Mouse (Mus musculus) gastrocnemius, postnatal 10 days (tissue): ENCODE data around the gene S1pr3. TPM values are rescaled to one million over a fixed set of nuclear protein-coding genes. Genes with fewer than 3 reads are reported as not detected.

Experiments
- DNase-seq: peaks from one replicate; pipeline ENCODE4 v3.0.0; 2021; ENCODE audit warnings: mixed read lengths
- long read RNA-seq, 2 experiments: library from polyadenylated mRNA; stranded (forward); transcript quantifications; one replicate each; pipeline ENCODE4 v2.0.0; 2021
- total RNA-seq, 2 experiments: library from RNA; stranded (reverse); gene quantifications; 2 replicates each; pipeline ENCODE4 v1.2.3; 2021

The S1pr3 gene
- 10 to 100 TPM; 14.6 to 21.7 TPM for total RNA-seq
- long read RNA-seq, experiment 1, full-length matches to known transcripts: 42 of 52 reads
- long read RNA-seq, experiment 1, partial matches to known transcripts: 0 of 52 reads
- long read RNA-seq, experiment 1, other reads (novel, unspliced or antisense): 10 of 52 reads
- long read RNA-seq, experiment 2, full-length matches to known transcripts: 40 of 46 reads
- long read RNA-seq, experiment 2, partial matches to known transcripts: 0 of 46 reads
- long read RNA-seq, experiment 2, other reads (novel, unspliced or antisense): 6 of 46 reads

DNA sequence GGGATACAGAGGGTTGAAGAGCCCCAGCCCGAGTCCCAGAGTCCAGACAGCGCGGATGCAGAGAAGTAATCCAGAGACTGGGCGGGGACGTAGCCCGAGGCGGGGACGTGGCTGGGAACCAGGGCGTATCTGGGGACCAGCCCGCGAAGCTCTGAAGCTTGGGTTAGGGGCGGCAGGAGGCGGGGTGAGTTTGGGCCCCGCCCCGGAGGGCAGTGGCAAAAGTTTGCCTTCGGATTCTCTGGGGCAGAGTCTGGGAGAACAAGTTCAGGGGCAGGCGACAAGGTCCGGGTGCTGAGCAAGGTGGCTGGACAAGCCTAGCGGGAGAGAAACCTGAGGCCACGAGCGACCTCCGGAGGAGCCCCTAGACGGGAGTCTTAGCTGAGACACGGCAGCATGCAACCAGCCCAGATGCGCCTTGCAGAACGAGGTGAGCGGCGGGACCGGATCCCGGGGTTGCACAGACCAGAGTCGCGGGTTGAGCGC is at the start of gene S1pr3:
Gene S1pr3, plus strand, starts transcription at position 121 of the 483 bp plus-strand sequence.
- peak; percentile 61 for DNase-seq

- DNase-seq: no peak
Observed at GRCm38 (mm10) chr13:51360441-51360962, 47.9 kb upstream of the S1pr3 start.

GRCm38 (mm10) chr13:51363390-51363789 is 45.0 kb upstream of the S1pr3 start:
- DNase-seq: no peak

DNA sequence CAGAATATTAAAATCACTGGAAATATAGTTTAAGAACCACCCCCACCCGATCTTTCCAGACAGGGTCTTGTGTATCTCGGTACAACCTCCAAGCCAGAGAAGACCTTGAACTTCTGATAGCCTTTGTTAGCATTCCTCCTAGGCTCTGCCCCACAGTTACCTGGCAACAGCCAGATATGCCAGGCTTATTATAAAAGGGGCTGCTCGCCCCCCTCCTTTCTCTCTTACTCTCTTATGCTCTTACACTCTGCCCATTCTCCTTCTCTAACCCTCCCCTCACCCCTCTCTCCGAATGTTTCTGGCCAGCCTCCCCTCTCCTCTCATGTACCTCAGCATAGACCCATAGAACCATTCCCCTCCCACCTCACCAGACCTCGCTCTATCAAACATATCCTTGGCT is 44.5 kb upstream of the S1pr3 start:
- no peak for DNase-seq

GRCm38 (mm10) chr13:51365191-51365590 is 43.2 kb upstream of the S1pr3 start:
- DNase-seq: no peak

DNA sequence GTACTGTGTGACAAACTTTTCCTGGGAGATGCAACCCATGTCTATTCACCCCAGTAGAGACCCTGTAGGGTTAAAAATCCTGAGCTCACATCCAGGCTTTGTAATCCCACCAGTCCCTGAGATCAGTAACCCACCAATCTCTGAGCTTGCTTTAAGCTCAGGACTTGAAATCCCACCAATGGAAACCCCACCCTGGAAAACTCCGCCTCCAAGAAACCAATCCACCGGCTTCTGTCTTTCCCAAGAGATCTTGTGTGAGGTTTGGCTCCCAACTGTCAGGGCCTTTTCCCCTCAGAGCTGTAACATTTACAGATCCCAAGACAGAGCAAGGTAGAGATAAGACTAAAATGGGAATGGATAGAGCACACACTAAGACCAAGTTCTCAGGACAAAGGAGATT is 40.1 kb upstream of the S1pr3 start:
- no peak for DNase-seq

DNA sequence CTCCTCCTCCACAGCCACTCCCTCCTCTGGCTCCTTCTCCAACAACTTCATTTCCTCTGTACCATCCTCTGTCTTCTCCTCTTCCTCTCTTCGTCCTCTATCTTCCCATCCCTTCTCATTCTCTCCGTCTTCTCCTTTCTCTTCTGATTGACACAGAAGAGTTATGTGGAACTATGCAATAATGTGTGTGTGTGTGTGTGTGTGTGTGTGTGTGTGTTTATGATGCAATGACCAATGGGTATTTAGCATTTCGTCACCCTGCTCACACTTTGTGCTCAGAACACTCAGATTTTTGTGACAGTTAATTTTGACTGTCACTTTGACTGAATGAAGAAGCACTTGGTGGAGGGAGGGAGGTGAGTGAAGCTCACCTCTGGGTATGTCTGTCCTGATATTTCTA is 39.1 kb upstream of the S1pr3 start:
- no peak for DNase-seq

- no peak for DNase-seq
Observed at GRCm38 (mm10) chr13:51373086-51373485, 35.4 kb upstream of the S1pr3 start.

DNA sequence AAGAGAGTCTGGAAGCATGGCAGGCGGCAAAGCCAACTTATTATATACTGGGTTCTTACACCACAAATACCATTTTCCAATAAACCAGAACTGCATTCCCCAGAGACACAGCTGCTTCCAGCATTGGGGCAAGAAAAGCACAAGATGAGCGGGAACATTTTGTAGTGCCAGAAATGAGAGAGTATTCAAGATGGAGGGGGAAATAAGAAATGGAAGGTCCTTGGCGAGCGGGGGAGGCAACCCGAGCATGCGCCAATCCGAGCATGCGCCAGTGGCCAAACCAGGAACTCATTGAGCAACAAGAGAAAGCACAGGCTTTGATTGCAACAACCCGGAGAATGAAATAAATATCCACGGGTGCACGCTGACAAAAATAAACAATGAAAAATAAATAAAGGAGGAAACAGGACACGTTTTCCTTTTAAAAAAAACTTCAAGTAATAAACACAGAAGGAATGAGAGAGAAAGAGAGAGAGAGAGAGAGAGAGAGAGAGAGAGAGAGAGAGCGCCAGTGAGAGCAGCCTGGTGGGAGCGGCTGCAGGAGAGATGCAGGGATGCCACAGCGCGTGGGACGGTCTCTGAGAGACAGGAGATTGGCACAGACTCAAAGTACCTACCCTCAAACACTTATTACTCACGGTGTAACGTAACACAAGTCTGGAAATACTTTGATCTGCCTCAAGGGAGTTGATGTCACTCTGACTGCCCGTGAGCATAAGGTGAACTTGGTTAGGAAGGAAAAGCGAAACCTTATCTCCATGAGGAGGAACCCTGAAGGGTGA is 34.2 kb upstream of the S1pr3 start:
- no peak for DNase-seq

GRCm38 (mm10) chr13:51378126-51378525 is 30.3 kb upstream of the S1pr3 start:
- no peak for DNase-seq

DNA sequence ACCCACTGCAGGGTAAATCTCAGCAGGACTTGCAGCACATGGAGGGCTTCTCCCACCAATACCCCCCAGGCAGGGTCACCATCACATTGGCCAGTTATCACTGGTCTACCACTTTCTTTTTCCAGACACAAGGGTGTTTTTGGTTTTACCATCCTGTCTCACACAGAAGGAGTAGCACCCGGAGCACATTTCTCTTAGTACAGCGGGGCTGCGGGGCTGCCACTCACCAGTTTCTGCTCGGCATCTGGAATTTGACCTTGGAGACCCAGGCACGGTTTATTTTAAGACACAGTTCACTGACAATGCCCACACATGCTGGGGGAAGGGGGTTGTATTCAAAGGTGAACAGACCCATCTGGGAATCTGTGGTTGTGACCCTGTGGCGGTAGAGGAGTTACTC is 28.8 kb upstream of the S1pr3 start:
- no peak for DNase-seq

GRCm38 (mm10) chr13:51381498-51381897 is 26.9 kb upstream of the S1pr3 start:
- no peak for DNase-seq

GRCm38 (mm10) chr13:51384899-51385298 is 23.5 kb upstream of the S1pr3 start:
- DNase-seq: no peak

DNA sequence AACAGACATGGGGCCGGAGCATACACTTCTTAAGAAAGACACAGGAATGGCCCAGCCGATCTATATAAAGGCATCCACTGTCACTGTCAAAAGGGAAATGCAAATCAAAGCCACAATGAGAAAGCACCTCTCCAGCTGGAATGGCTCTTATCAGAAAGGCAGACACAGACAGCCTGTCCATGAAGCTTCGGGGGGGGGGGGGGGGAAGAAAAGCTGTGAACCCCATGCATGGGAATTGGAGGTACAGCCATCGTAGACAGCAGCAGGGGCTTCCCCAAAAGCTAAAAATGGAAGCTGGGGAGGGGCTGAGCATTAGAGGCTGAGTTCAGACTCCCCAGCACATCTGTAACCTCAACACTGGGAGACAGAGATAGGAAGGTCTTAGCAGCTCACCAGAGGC is 20.5 kb upstream of the S1pr3 start:
- DNase-seq: no peak

DNA sequence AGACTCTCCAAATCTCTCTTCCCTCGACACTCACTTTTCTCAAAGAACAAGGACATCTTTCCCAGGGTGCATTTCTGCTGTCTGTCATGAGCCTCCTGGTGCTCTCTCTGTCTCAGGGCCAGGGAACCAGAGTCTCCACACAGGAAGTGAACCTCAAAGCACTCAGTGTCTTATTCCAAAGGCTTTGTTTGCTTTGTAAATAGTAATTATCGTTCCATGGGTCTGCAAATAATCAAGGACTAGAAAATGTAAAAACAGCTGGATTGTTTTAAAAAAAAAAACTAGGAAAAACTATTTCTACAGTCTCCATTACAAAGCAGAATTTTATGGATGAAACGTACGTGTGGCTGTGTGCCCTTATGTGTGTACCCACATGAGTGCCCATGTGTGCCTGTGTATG is 18.0 kb upstream of the S1pr3 start:
- no peak for DNase-seq

- no peak for DNase-seq
Observed at GRCm38 (mm10) chr13:51391359-51391916, 17.0 kb upstream of the S1pr3 start.

GRCm38 (mm10) chr13:51392256-51392655 is 16.2 kb upstream of the S1pr3 start:
- no peak for DNase-seq

DNA sequence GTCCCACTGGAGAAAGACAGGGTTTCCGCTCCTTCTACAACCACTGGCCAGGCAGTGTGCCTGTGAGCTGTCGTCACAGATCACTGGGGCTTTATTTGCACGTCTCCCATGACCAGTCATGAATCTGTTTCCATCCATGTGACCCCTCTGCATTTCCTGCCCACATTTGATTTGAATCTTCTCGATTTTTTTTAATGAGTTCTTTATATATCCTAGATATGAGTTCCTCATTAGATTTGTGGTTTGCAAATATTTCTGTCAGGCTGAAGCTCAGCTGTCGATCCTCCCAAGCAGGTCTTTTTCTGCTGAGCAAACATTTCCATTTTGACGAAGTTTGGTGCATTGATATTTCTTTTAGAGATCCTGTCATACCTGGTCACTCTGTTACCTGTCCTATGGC is 10.6 kb upstream of the S1pr3 start:
- no peak for DNase-seq

GRCm38 (mm10) chr13:51399562-51399961 is 8.9 kb upstream of the S1pr3 start:
- no peak for DNase-seq

- no peak for DNase-seq
Observed at GRCm38 (mm10) chr13:51400186-51400719, 8.2 kb upstream of the S1pr3 start.

- DNase-seq: no peak
Observed at GRCm38 (mm10) chr13:51400736-51401501, 7.5 kb upstream of the S1pr3 start.

- DNase-seq: no peak
Observed at GRCm38 (mm10) chr13:51404566-51404965, 3.9 kb upstream of the S1pr3 start.
